Mouse (Mus musculus) liver, embryonic 14.5 days (tissue): ENCODE data around the gene Oxsr1. TPM values are rescaled to one million over a fixed set of nuclear protein-coding genes. Genes with fewer than 3 reads are reported as not detected.

Experiments used
- ATAC-seq: fragments of 200-750 bp; cut with Nextera tagmentation; 2 replicates; pipeline ENCODE4 v1.8.0; 2017; ENCODE audit warnings: moderate number of reproducible peaks, mild to moderate bottlenecking, moderate library complexity; ENCODE audit not compliant: insufficient read depth
- DNase-seq, 3 experiments: peaks; one replicate each; pipeline ENCODE4 v3.0.0-alpha.2; 2012 to 2013; ENCODE audit warnings: low read depth in 3 of 3, low spot score in 3 of 3
- H3K27ac ChIP-seq: fragments of 300-500 bp; sonication (generic); 2 replicates; pipeline ENCODE4 v1.5.1; 2014; ENCODE audit warnings: moderate library complexity, mild to moderate bottlenecking, control low read depth, inconsistent platforms
- H3K27me3 ChIP-seq: fragments of 300-500 bp; sonication (generic); 2 replicates; pipeline ENCODE4 v1.6.1; 2014; ENCODE audit warnings: mild to moderate bottlenecking, low read length, moderate library complexity; ENCODE audit not compliant: control insufficient read depth, insufficient read depth
- H3K36me3 ChIP-seq: fragments of 300-500 bp; sonication (generic); replicated peaks from 2 replicates; pipeline ENCODE4 v1.6.1; 2014; ENCODE audit warnings: low read depth; ENCODE audit not compliant: control insufficient read depth, insufficient read depth
- H3K4me1 ChIP-seq, 2 experiments: fragments of 200-500 bp in 1 of 2; fragments of 300-500 bp in 1 of 2; sonication (generic) in 1 of 2; replicated peaks; 2 replicates each; pipeline ENCODE4 v1.6.1; 2012 to 2014; ENCODE audit warnings: antibody characterized with exemption in 1 of 2, inconsistent platforms in 1 of 2, low read length in 1 of 2; ENCODE audit not compliant: control insufficient read depth in 2 of 2, insufficient read depth in 2 of 2
- H3K4me2 ChIP-seq: fragments of 300-500 bp; sonication (generic); 2 replicates; pipeline ENCODE4 v1.6.1; 2014; ENCODE audit warnings: low read depth, mild to moderate bottlenecking, control low read depth, moderate library complexity
- H3K4me3 ChIP-seq, 2 experiments: fragments of 200-500 bp in 1 of 2; fragments of 300-500 bp in 1 of 2; sonication (generic) in 1 of 2; 2 replicates each; pipeline ENCODE4 v1.5.1; 2012 to 2014; ENCODE audit warnings: low read depth in 2 of 2, low read length in 2 of 2, mild to moderate bottlenecking in 2 of 2, control low read depth in 1 of 2, inconsistent platforms in 1 of 2, moderate library complexity in 1 of 2; ENCODE audit not compliant: insufficient read depth in 1 of 2
- H3K9ac ChIP-seq: fragments of 300-500 bp; sonication (generic); replicated peaks from 2 replicates; pipeline ENCODE4 v1.6.1; 2014; ENCODE audit warnings: mild to moderate bottlenecking, control low read depth, moderate library complexity
- H3K9me3 ChIP-seq: fragments of 300-500 bp; sonication (generic); 2 replicates; pipeline ENCODE4 v1.6.1; 2016; ENCODE audit warnings: low read length, mixed read lengths; ENCODE audit not compliant: control insufficient read depth
- CTCF ChIP-seq: IDR thresholded peaks from 2 replicates; pipeline ENCODE4 v1.5.1; 2016; ENCODE audit warnings: antibody characterized with exemption, low read depth, control low read depth
- EP300 ChIP-seq: IDR thresholded peaks from 2 replicates; pipeline ENCODE4 v1.6.1; 2016; ENCODE audit warnings: antibody characterized with exemption, low read depth
- WGBS: fragments of 180-500 bp; shearing (Covaris S2); extraction: QIAGEN DNeasy Blood & Tissue Kit; methylation state at CpG from one replicate; pipeline ENCODE4 v1.1.7; 2014; ENCODE audit not compliant: insufficient replicate concordance; 5-methylcytosine and 5-hydroxymethylcytosine counted together
- polyA plus RNA-seq, 2 experiments: library from polyadenylated mRNA; depleted of rRNA in 1 of 2; stranded (reverse) in 1 of 2; unstranded in 1 of 2; fragments of >200 nt; fragmentation: Nextera tagmentation in 1 of 2; extraction: Ambion mirVana in 1 of 2; gene quantifications; 2 replicates each; pipeline versions ENCODE4 v1.2.1 to v1.2.3; 2012 to 2014

Oxsr1 gene
- polyA plus RNA-seq, 2 experiments, result 4.9 to 11.8 TPM

DNA sequence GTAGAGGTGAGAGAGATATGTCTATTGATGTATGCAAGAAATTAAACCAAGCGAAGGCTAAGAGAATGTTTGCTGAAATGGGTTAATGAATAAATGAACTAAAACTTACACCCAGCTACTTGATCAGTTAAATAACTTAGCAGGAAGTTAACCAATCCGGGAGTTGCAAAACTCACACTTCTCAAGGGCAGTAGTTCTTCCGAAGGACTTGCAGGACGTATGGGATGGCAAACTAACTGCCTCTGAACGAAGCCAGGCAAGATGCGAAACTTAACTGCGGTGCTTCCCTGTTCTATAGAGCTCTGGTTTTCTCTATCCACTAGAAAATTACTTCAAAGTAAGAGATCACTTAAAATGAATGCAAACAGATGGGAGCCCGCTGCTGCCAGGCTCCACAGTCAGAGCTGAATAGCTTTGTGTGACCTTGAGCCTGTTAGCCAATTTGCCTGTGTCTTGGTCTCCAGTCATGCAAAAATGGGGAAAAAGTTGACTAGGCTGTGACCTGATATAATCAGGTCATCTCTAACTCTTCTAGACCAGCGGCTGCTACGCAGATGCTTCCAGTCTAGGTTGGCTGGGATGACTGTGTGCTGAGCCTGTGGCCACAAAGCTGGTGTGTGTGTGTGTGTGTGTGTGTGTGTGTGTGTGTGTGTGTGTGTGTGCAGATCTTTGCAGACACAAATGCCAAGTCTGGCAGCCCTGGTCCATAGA, 122.9 kb downstream of the Oxsr1 start:
- no peak for ATAC-seq
- DNase-seq, result no peak
- WGBS, result 61% methylated on average over 10 of the region's 10 CpGs
- H3K4me2 ChIP-seq, result no peak overlapping the region
- H3K4me3 ChIP-seq, result no peak overlapping the region
- H3K4me1 ChIP-seq, result no peaks in the 10 kb centered on the region
- H3K27me3 ChIP-seq, result no peaks in the 10 kb centered on the region
- no peak overlapping the region for H3K9ac ChIP-seq
- H3K36me3 ChIP-seq, result no peaks in the 10 kb centered on the region
- no peak overlapping the region for H3K27ac ChIP-seq
- no peaks in the 10 kb centered on the region for H3K9me3 ChIP-seq
- no peak for TF ChIP-seq EP300
- no peak for TF ChIP-seq CTCF

DNA sequence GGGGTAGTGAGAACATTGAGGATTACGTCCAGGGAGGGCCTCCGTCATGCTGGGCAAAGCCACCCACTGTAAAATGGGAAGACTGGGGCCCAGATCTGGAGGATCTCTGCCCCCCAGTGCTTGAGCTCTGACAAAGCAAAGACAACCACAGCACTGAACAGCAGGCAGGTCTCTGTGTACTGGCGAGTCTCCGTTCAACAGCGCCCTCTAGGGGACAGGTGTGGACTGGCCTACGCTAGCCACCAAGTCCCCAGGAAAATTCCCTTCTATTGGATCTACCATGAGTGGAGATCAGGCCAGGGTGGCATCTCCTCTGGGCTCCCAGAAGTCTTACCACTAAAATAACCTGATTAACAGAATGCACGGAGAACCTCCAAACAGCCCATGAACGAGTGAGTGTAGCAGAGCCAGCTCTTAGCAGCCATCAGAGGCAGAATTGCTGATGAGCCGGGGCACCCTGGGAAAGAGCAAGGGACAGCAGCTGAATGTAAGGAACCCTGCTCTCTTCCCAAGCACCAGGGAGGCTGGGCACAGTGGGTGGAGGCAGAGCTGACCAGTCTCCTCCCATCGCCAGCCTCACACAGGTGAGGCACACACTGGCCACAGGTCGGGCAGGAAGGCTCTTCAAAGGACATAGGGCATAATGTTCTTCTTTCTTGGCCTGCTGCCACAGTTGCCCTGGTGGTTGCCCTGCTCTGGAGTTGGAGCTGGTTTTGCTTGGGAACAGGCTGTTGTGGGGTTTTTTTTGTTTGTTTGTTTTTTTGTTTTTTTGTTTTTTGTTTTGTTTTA, 129.8 kb downstream of the Oxsr1 start:
- no peaks in the 10 kb centered on the region for H3K27me3 ChIP-seq
- peak; percentile 11 to 14 (median 13) for DNase-seq
- H3K36me3 ChIP-seq, result no peaks in the 10 kb centered on the region
- H3K9ac ChIP-seq, result no peak overlapping the region
- no peaks in the 10 kb centered on the region for H3K4me1 ChIP-seq
- H3K27ac ChIP-seq, result no peak overlapping the region
- WGBS, result 37% methylated on average over 11 of the region's 11 CpGs
- no peak overlapping the region for H3K4me2 ChIP-seq
- H3K4me3 ChIP-seq, result no peak overlapping the region
- no peak for ATAC-seq
- TF ChIP-seq CTCF, result peak; percentile 88
- no peak for TF ChIP-seq EP300
- no peaks in the 10 kb centered on the region for H3K9me3 ChIP-seq

Other genes starting within 250 kb of the Oxsr1 start
- 0.97 and 1.1 TPM in 2 replicates for gene Plcd1, start 228.9 kb downstream of the Oxsr1 start, polyA plus RNA-seq (2012; rRNA removed)
- gene Plcd1, start 228.9 kb downstream of the Oxsr1 start, polyA plus RNA-seq (2014; fragmentation: Nextera tagmentation; extraction: Ambion mirVana), result 0.95 and 1.2 TPM in 2 replicates
- 0.04 and 0.06 TPM in 2 replicates for gene Dlec1, start 219.9 kb downstream of the Oxsr1 start, polyA plus RNA-seq (2012; rRNA removed)
- gene Dlec1, start 219.9 kb downstream of the Oxsr1 start, polyA plus RNA-seq (2014; fragmentation: Nextera tagmentation; extraction: Ambion mirVana), result 0.04 TPM in 1 of 2 replicates, not detected in the other
- 3.9 and 4.2 TPM in 2 replicates for gene Acaa1b, start 165.3 kb downstream of the Oxsr1 start, polyA plus RNA-seq (2012; rRNA removed)
- 6.7 and 7.0 TPM in 2 replicates for gene Acaa1b, start 165.3 kb downstream of the Oxsr1 start, polyA plus RNA-seq (2014; fragmentation: Nextera tagmentation; extraction: Ambion mirVana)
- gene Gm47289, start 163.3 kb downstream of the Oxsr1 start, polyA plus RNA-seq (2012; rRNA removed), result not detected in 2 replicates
- gene Gm47289, start 163.3 kb downstream of the Oxsr1 start, polyA plus RNA-seq (2014; fragmentation: Nextera tagmentation; extraction: Ambion mirVana), result not detected in 2 replicates
- gene Slc22a13, start 113.3 kb downstream of the Oxsr1 start, polyA plus RNA-seq (2012; rRNA removed), result 0.02 TPM in 2 replicates
- gene Slc22a13, start 113.3 kb downstream of the Oxsr1 start, polyA plus RNA-seq (2014; fragmentation: Nextera tagmentation; extraction: Ambion mirVana), result not detected in 2 replicates
- gene Acaa1a, start 17.2 kb upstream of the Oxsr1 start, polyA plus RNA-seq (2012; rRNA removed), result 26.6 and 27.3 TPM in 2 replicates
- 28.4 and 30.6 TPM in 2 replicates for gene Acaa1a, start 17.2 kb upstream of the Oxsr1 start, polyA plus RNA-seq (2014; fragmentation: Nextera tagmentation; extraction: Ambion mirVana)
- 5.8 and 6.4 TPM in 2 replicates for gene Myd88, start 19.0 kb upstream of the Oxsr1 start, polyA plus RNA-seq (2012; rRNA removed)
- 15.0 and 15.8 TPM in 2 replicates for gene Myd88, start 19.0 kb upstream of the Oxsr1 start, polyA plus RNA-seq (2014; fragmentation: Nextera tagmentation; extraction: Ambion mirVana)
- 3.3 and 4.8 TPM in 2 replicates for gene Xylb, start 35.0 kb upstream of the Oxsr1 start, polyA plus RNA-seq (2012; rRNA removed)
- gene Xylb, start 35.0 kb upstream of the Oxsr1 start, polyA plus RNA-seq (2014; fragmentation: Nextera tagmentation; extraction: Ambion mirVana), result 2.4 and 4.2 TPM in 2 replicates
- not detected in 2 replicates for gene Slc22a14, start 43.1 kb upstream of the Oxsr1 start, polyA plus RNA-seq (2012; rRNA removed)
- gene Slc22a14, start 43.1 kb upstream of the Oxsr1 start, polyA plus RNA-seq (2014; fragmentation: Nextera tagmentation; extraction: Ambion mirVana), result not detected in 2 replicates
- gene Acvr2b, start 79.7 kb upstream of the Oxsr1 start, polyA plus RNA-seq (2012; rRNA removed), result 0.62 and 0.69 TPM in 2 replicates
- 1.5 and 2.3 TPM in 2 replicates for gene Acvr2b, start 79.7 kb upstream of the Oxsr1 start, polyA plus RNA-seq (2014; fragmentation: Nextera tagmentation; extraction: Ambion mirVana)
- gene Exog, start 122.5 kb upstream of the Oxsr1 start, polyA plus RNA-seq (2012; rRNA removed), result 1.5 and 2.4 TPM in 2 replicates
- 5.7 and 6.0 TPM in 2 replicates for gene Exog, start 122.5 kb upstream of the Oxsr1 start, polyA plus RNA-seq (2014; fragmentation: Nextera tagmentation; extraction: Ambion mirVana)